Mouse (Mus musculus): ENCODE measurements around the gene Slc8a1. TPM values are rescaled to one million over a fixed set of nuclear protein-coding genes. Genes with fewer than 3 reads are reported as not detected.
A peak's percentile ranks its signal among the peaks of the same experiment; 100 is the strongest.

Gene Slc8a1
- polyA plus RNA-seq, 1 experiment from 2014 or later, result 144 TPM

DNA sequence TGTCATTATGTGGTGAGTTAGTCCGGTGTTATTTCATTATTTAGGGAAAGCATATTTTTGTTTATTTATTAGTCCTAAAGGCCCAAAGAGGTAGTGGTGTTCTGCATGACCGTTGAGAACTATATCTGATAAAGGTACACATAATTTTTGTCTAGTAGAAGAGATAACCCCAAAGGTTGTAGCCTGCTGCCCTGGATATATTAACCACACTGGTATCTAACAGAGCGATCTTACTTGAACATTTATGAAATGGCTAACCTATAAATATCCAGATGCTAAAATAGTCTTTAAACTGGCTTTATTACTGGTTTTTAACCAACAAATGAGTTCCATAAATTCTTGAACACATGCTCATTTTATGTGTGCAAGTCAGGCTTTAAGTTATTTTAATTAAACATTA lies 161.3 kb downstream of the Slc8a1 start:
- no peak overlapping the region for H3K4me2 ChIP-seq (ENCODE audit: low read length)
- peaks cover 4 to 23% of the 10 kb centered on the region in 2 experiments for H3K4me1 ChIP-seq (ENCODE audit: control insufficient read depth in 2 of 2, insufficient read depth in 2 of 2, low read length in 2 of 2)
- H3K27ac ChIP-seq (replicated peaks in 1 of 2; ENCODE audit: control insufficient read depth in 1 of 2, insufficient read depth in 1 of 2, low read depth in 2 of 2, low read length in 2 of 2), result no peak overlapping the region
- H3K27me3 ChIP-seq (ENCODE audit: control insufficient read depth, insufficient read depth, low read length), result no peaks in the 10 kb centered on the region
- H3K9me3 ChIP-seq (ENCODE audit: control insufficient read depth, low read length), result no peaks in the 10 kb centered on the region
- no peak overlapping the region for H3K4me3 ChIP-seq (ENCODE audit: control insufficient read depth in 1 of 2, insufficient read depth in 1 of 2, low read depth in 1 of 2, low read length in 2 of 2)
- ATAC-seq (ENCODE audit: insufficient number of reproducible peaks, insufficient read depth, low FRiP score, low read depth), result no peak
- peaks cover 21% of the 10 kb centered on the region for H3K36me3 ChIP-seq (ENCODE audit: control insufficient read depth, insufficient read depth, low read length)
- 86% methylated on average over 3 of the region's 3 CpGs for WGBS
- H3K9ac ChIP-seq (ENCODE audit: low read length), result no peak overlapping the region

DNA sequence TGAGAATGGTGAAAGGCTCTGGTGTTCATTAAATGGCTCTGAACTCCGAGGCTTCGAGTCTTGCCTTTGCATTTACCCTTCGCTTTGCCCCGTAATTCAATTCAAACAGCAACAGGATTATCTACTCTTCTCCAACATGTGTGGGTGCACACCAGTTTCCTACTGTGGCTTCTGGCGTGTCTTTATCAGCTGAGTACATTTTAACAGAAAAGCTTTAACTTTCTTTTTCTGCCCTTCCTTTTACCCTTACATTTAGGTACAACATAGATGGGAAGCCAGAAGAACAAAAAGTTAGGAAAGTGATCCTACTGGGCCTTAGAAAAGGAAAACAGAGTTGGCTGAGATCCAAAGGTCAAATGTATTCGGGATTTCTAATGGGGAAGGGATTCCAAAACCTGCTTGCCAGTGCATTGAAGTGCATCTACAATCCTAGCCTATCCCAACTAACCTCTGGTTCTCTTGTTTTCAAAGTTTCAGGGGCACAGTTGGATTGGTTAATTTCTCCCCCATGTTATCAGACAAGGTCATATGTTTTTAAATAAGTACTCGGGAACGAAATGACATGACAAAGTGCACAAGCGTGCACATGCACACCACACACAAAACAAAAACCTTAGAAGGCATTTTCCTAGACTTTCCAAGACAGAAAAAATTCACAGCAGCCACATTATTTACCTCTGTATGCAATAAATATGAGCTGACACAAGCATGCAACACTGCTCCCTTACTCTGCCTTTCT lies 172.4 kb downstream of the Slc8a1 start:
- ATAC-seq (ENCODE audit: insufficient number of reproducible peaks, insufficient read depth, low FRiP score, low read depth), result no peak
- H3K4me2 ChIP-seq (ENCODE audit: low read length), result no peak overlapping the region
- no peak overlapping the region for H3K4me3 ChIP-seq (ENCODE audit: control insufficient read depth in 1 of 2, insufficient read depth in 1 of 2, low read depth in 1 of 2, low read length in 2 of 2)
- WGBS, result 47% methylated on average over 9 of the region's 9 CpGs
- H3K9me3 ChIP-seq (ENCODE audit: control insufficient read depth, low read length), result no peaks in the 10 kb centered on the region
- peaks cover 2 to 56% of the 10 kb centered on the region in 2 experiments for H3K4me1 ChIP-seq (ENCODE audit: control insufficient read depth in 2 of 2, insufficient read depth in 2 of 2, low read length in 2 of 2)
- H3K27me3 ChIP-seq (ENCODE audit: control insufficient read depth, insufficient read depth, low read length), result no peaks in the 10 kb centered on the region
- H3K36me3 ChIP-seq (ENCODE audit: control insufficient read depth, insufficient read depth, low read length), result 0 out of 2 replicates have a peak, but pooled peaks cover 5% of the 10 kb centered on the region
- H3K9ac ChIP-seq (ENCODE audit: low read length), result no peak overlapping the region
- H3K27ac ChIP-seq (replicated peaks in 1 of 2; ENCODE audit: control insufficient read depth in 1 of 2, insufficient read depth in 1 of 2, low read depth in 2 of 2, low read length in 2 of 2), result peak overlapping the region in 1 of 2 experiments; percentile 45; a peak in 2 of 4 replicates

DNA sequence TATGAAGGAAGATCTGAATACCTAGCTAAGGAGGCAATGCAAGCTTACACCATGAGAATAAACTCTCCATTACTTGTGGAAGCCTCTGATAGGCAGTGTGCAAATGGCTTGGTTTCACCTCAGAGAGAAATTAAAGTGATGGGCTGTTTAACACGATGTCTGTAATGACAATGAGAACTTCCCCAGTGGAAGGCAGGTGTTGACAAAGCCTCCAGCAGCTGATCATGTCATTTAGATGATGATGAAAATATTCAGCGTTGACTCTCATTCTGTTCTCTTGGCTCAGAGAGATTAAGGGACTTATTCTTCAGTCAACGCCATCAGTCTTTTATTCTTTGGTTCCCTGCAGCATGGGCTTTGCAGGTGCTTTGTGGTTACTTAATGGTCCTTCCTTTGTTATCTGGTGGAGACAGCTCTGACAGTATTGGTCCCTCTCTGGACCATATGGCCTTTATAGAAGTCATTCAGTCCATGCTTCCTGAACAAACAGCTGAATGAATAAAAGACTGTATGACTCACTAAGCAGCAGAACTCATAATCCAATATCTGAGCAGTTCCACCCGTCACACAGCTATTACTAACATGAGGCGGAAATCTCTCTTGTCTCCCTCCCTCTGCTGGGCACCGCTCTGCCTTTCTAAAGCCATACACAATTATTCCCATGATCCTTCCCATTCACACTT lies 184.0 kb downstream of the Slc8a1 start:
- Histone ChIP-seq H3K4me3 (ENCODE audit: control insufficient read depth in 1 of 2, insufficient read depth in 1 of 2, low read depth in 1 of 2, low read length in 2 of 2) (no peak overlapping the region), H3K9ac (ENCODE audit: low read length) (no peak overlapping the region), H3K4me2 (ENCODE audit: low read length) (no peak overlapping the region), H3K27ac (replicated peaks in 1 of 2; ENCODE audit: control insufficient read depth in 1 of 2, insufficient read depth in 1 of 2, low read depth in 2 of 2, low read length in 2 of 2) (0 out of 4 replicates have a peak overlapping the region, but pooled peaks of 1 of the 2 experiments have one; percentile 28), H3K27me3 (ENCODE audit: control insufficient read depth, insufficient read depth, low read length) (no peaks in the 10 kb centered on the region), H3K4me1 (ENCODE audit: control insufficient read depth in 2 of 2, insufficient read depth in 2 of 2, low read length in 2 of 2) (peaks cover 3 to 26% of the 10 kb centered on the region in 2 experiments; a peak in 3 of 4 replicates), H3K9me3 (ENCODE audit: control insufficient read depth, low read length) (no peaks in the 10 kb centered on the region), H3K36me3 (ENCODE audit: control insufficient read depth, insufficient read depth, low read length) (peaks cover 4% of the 10 kb centered on the region; the same call in 1 of the 2 replicates)
- ATAC-seq (ENCODE audit: insufficient number of reproducible peaks, insufficient read depth, low FRiP score, low read depth), result no peak; the same call in 1 of the 2 replicates
- WGBS, result 56% methylated on average over 6 of the region's 6 CpGs

DNA sequence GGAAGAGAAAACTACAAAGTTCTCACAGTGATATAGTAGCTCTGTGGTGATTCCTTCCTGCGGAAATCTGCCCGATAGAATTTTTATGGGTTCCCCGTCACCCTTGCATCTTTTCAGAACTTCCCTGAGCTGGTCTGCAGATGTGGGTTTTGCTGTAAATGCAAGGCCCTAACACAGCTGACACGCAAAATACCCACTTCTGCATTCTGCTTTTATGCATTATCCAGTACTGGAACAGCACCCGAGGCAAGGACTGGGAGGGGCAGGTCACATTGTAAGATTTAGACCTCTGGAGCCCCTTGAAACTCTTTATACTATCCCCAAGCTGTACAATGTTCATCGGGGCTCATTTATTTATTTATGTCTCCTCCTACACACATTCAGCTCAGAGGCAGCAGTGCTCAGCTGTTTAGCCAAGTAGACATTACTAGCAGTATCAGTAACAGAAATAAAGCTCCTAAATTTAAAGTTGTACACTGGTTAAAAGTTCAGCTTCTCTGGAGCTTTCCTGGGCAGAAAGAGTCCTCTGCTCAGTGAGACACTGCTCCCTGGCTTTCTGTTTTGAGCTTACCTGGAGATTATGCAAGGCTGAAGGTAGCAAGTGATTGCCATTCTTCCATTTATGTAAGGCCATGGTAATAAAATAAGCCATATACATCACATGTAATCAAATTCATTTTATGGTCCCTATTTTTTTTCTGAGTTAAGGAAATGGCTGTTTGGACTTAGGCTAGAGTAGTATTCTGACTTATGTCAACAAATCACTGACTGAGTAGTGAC lies 186.1 kb downstream of the Slc8a1 start:
- no peak overlapping the region for H3K4me2 ChIP-seq (ENCODE audit: low read length)
- H3K4me3 ChIP-seq (ENCODE audit: control insufficient read depth in 1 of 2, insufficient read depth in 1 of 2, low read depth in 1 of 2, low read length in 2 of 2), result no peak overlapping the region
- H3K36me3 ChIP-seq (ENCODE audit: control insufficient read depth, insufficient read depth, low read length), result 0 out of 2 replicates have a peak, but pooled peaks cover 3% of the 10 kb centered on the region
- H3K9me3 ChIP-seq (ENCODE audit: control insufficient read depth, low read length), result no peaks in the 10 kb centered on the region
- no peak for ATAC-seq (ENCODE audit: insufficient number of reproducible peaks, insufficient read depth, low FRiP score, low read depth)
- no peak overlapping the region for H3K9ac ChIP-seq (ENCODE audit: low read length)
- WGBS, result 79% methylated on average over 6 of the region's 6 CpGs
- H3K4me1 ChIP-seq (ENCODE audit: control insufficient read depth in 2 of 2, insufficient read depth in 2 of 2, low read length in 2 of 2), result peaks cover 3 to 31% of the 10 kb centered on the region in 2 experiments; a peak in 3 of 4 replicates
- no peaks in the 10 kb centered on the region for H3K27me3 ChIP-seq (ENCODE audit: control insufficient read depth, insufficient read depth, low read length)
- no peak overlapping the region for H3K27ac ChIP-seq (replicated peaks in 1 of 2; ENCODE audit: control insufficient read depth in 1 of 2, insufficient read depth in 1 of 2, low read depth in 2 of 2, low read length in 2 of 2)

DNA sequence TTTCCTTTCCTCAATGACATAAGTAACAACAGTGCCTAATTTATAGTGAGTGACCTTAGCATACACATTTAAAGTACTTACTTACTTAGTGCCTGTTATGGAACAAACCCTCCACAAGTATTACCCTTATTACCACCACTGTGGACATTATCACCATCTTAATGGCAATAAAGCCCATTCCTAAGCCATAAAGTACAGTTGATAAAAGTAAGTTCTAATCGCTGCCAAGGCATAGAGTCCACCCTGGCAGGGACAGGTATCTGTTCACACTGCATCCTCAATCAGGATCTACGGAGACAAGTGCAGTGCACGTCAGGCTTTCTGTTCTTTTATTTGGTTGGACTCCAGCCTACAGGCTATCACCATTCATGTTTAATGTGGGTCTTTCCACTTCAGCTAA lies 187.3 kb downstream of the Slc8a1 start:
- H3K4me1 ChIP-seq (ENCODE audit: control insufficient read depth in 2 of 2, insufficient read depth in 2 of 2, low read length in 2 of 2), result peaks cover 7 to 40% of the 10 kb centered on the region in 2 experiments; a peak in 3 of 4 replicates
- 61% methylated on average over 3 of the region's 3 CpGs for WGBS
- peaks cover 10% of the 10 kb centered on the region for H3K36me3 ChIP-seq (ENCODE audit: control insufficient read depth, insufficient read depth, low read length)
- no peaks in the 10 kb centered on the region for H3K9me3 ChIP-seq (ENCODE audit: control insufficient read depth, low read length)
- H3K27ac ChIP-seq (replicated peaks in 1 of 2; ENCODE audit: control insufficient read depth in 1 of 2, insufficient read depth in 1 of 2, low read depth in 2 of 2, low read length in 2 of 2), result no peak overlapping the region
- H3K27me3 ChIP-seq (ENCODE audit: control insufficient read depth, insufficient read depth, low read length), result no peaks in the 10 kb centered on the region
- no peak overlapping the region for H3K4me3 ChIP-seq (ENCODE audit: control insufficient read depth in 1 of 2, insufficient read depth in 1 of 2, low read depth in 1 of 2, low read length in 2 of 2)
- H3K4me2 ChIP-seq (ENCODE audit: low read length), result no peak overlapping the region
- no peak for ATAC-seq (ENCODE audit: insufficient number of reproducible peaks, insufficient read depth, low FRiP score, low read depth)
- H3K9ac ChIP-seq (ENCODE audit: low read length), result no peak overlapping the region

DNA sequence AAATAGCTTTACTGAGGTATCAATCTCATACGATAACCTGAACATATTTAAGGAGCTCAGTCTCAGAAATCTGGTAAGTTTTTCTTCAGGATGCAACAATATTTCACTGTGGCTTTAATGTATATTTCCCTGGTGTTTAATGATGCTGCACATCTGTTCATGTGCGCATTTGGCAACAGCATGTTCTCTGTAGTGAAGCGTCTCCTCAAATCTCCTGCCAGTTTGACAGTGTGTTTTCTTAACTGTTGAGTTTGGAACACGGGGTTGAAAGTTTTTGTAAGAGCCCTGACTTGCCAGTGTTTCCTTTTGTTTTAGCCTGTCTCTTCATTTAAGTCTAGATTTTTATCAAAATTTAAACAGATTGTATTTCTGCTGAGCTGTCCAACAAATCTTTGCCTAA lies 190.2 kb downstream of the Slc8a1 start:
- Histone ChIP-seq H3K9ac (ENCODE audit: low read length) (no peak overlapping the region), H3K27me3 (ENCODE audit: control insufficient read depth, insufficient read depth, low read length) (no peaks in the 10 kb centered on the region), H3K4me2 (ENCODE audit: low read length) (no peak overlapping the region), H3K27ac (replicated peaks in 1 of 2; ENCODE audit: control insufficient read depth in 1 of 2, insufficient read depth in 1 of 2, low read depth in 2 of 2, low read length in 2 of 2) (no peak overlapping the region), H3K4me1 (ENCODE audit: control insufficient read depth in 2 of 2, insufficient read depth in 2 of 2, low read length in 2 of 2) (peaks cover 9 to 50% of the 10 kb centered on the region in 2 experiments; a peak in 3 of 4 replicates), H3K36me3 (ENCODE audit: control insufficient read depth, insufficient read depth, low read length) (peaks cover 17% of the 10 kb centered on the region), H3K9me3 (ENCODE audit: control insufficient read depth, low read length) (no peaks in the 10 kb centered on the region), H3K4me3 (ENCODE audit: control insufficient read depth in 1 of 2, insufficient read depth in 1 of 2, low read depth in 1 of 2, low read length in 2 of 2) (no peak overlapping the region)
- WGBS, result 79% methylated on average over 4 of the region's 4 CpGs
- no peak for ATAC-seq (ENCODE audit: insufficient number of reproducible peaks, insufficient read depth, low FRiP score, low read depth)

DNA sequence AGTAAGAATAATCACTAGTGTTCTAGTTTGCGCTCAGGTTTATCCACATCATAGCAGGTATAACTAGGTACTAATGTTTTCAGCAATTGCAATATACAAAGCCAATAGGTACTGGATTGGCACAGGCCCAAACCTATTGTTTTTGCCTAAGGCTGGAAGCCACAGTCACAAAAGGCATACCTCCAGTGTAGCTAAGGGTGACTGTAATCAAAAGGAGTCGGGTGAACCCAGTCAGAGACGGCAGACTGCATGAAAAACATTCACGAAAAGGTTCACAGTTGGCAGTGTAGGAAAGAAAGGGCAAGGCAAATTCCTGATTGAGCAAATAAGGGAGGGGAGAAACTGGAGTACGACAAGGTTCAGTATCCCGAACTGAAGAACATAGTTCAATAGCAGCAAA lies 191.7 kb downstream of the Slc8a1 start:
- peak overlapping the region; percentile 33 to 43; a peak in 3 of 4 replicates for H3K27ac ChIP-seq (replicated peaks in 1 of 2; ENCODE audit: control insufficient read depth in 1 of 2, insufficient read depth in 1 of 2, low read depth in 2 of 2, low read length in 2 of 2)
- WGBS, result 67% methylated on average over 6 of the region's 6 CpGs
- no peak overlapping the region for H3K4me3 ChIP-seq (ENCODE audit: control insufficient read depth in 1 of 2, insufficient read depth in 1 of 2, low read depth in 1 of 2, low read length in 2 of 2)
- H3K36me3 ChIP-seq (ENCODE audit: control insufficient read depth, insufficient read depth, low read length), result peaks cover 14% of the 10 kb centered on the region
- peaks cover 16 to 52% of the 10 kb centered on the region in 2 experiments for H3K4me1 ChIP-seq (ENCODE audit: control insufficient read depth in 2 of 2, insufficient read depth in 2 of 2, low read length in 2 of 2)
- H3K27me3 ChIP-seq (ENCODE audit: control insufficient read depth, insufficient read depth, low read length), result no peaks in the 10 kb centered on the region
- no peak overlapping the region for H3K9ac ChIP-seq (ENCODE audit: low read length)
- H3K9me3 ChIP-seq (ENCODE audit: control insufficient read depth, low read length), result no peaks in the 10 kb centered on the region
- ATAC-seq (ENCODE audit: insufficient number of reproducible peaks, insufficient read depth, low FRiP score, low read depth), result no peak
- H3K4me2 ChIP-seq (ENCODE audit: low read length), result no peak overlapping the region

All from heart, embryonic 14.5 days (tissue).